In genomic region chr16:43045611-43046010, GRCm38 (mm10) we compare ENCODE assay signal across 16 mouse cellular contexts.
"Had no signal": no experiment of that assay in that cellular context is flagged by ENCODE, and none has a peak within 500 bp of the region (broad histone marks: within the 10 kb centered on the region; RNA-seq: fewer than 3 reads in every experiment).

No protein-coding gene starts in this region.

- ATAC-seq: lung, postnatal 0 days; midbrain, embryonic 13.5 days; midbrain, embryonic 15.5 days had no signal

- H3K36me3 ChIP-seq: lung, embryonic 15.5 days; midbrain, embryonic 13.5 days; midbrain, embryonic 15.5 days; neural tube, embryonic 12.5 days; stomach, embryonic 15.5 days had no signal

- DNase-seq: lung, postnatal 14 days; lung, postnatal 36 days; right cerebral cortex, postnatal 14 days; thymus, adult 2 months; thymus, postnatal 25 days; thymus, postnatal 4 days had no signal

- H3K4me2 ChIP-seq: lung, embryonic 15.5 days; midbrain, embryonic 11.5 days; midbrain, embryonic 13.5 days; midbrain, embryonic 15.5 days; neural tube, embryonic 12.5 days; stomach, embryonic 15.5 days had no signal

- H3K27ac ChIP-seq: lung, embryonic 15.5 days; macrophage; midbrain, embryonic 13.5 days; midbrain, embryonic 15.5 days; neural tube, embryonic 12.5 days; stomach, embryonic 15.5 days; stomach, postnatal 0 days had no signal

- H3K27me3 ChIP-seq: lung, embryonic 15.5 days; megakaryocyte, embryonic 14.5 days; midbrain, embryonic 13.5 days; midbrain, embryonic 15.5 days; neural tube, embryonic 12.5 days; stomach, embryonic 15.5 days had no signal

- H3K4me3 ChIP-seq: lung, embryonic 15.5 days; megakaryocyte, embryonic 14.5 days; midbrain, embryonic 13.5 days; midbrain, embryonic 15.5 days; neural tube, embryonic 12.5 days; stomach, embryonic 15.5 days had no signal

- H3K9me3 ChIP-seq: lung, embryonic 15.5 days; midbrain, embryonic 13.5 days; midbrain, embryonic 15.5 days; neural tube, embryonic 12.5 days; stomach, embryonic 15.5 days had no signal

- H3K4me1 ChIP-seq: lung, embryonic 15.5 days; megakaryocyte, embryonic 14.5 days; midbrain, embryonic 13.5 days; midbrain, embryonic 15.5 days; neural tube, embryonic 12.5 days; stomach, embryonic 15.5 days had no signal

- H3K9ac ChIP-seq: lung, embryonic 15.5 days; midbrain, embryonic 13.5 days; midbrain, embryonic 15.5 days; neural tube, embryonic 12.5 days; stomach, embryonic 15.5 days had no signal
